Mouse (Mus musculus): ENCODE results near the gene Atg4b.

DNA sequence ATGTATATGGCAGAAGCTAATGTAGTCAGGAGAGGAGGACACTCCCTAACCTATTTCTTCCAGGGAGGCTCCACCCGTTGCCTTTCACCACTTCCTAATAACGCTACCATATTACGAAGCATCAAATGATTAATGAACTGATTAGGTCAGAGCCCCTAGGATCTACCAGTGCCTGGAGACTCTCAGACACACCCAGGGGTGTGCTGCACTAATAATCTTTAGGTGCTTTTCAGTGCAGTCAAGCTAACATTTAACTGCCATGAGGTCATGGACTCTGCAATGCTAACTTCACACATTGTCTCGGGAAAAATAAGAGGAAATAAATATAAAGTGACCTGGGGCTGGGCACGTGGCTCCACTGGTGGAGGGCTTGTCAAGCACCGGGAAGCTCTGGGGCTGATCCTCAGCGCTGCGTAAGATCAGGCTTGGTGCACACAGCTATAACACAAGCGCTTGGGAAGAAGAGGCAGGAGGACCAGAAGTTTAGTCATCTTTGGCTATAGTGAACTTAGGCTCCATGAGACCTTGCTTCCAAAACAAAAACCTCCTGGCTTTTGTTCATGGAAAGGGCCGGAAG lies 47.7 kb upstream of the Atg4b start:
- TF ChIP-seq TAL1 (IDR thresholded peaks at IDR 0.05; ENCODE audit: low read length) (no peak), GATA1 (IDR thresholded peaks at IDR 0.05; ENCODE audit: low read length) (no peak)
